Mouse (Mus musculus) midbrain, embryonic 15.5 days (tissue): ENCODE measurements around the gene Rmdn2. TPM values are rescaled to one million over a fixed set of nuclear protein-coding genes. Genes with fewer than 3 reads are reported as not detected.

Source experiments
- ATAC-seq: fragments of 200-750 bp; cut with Nextera tagmentation; replicated peaks from 2 replicates; pipeline ENCODE4 v1.8.0; 2017; ENCODE audit warnings: moderate TSS enrichment
- H3K27ac ChIP-seq: fragments of 300-500 bp; sonication (generic); 2 replicates; pipeline ENCODE4 v1.5.1; 2015; ENCODE audit warnings: mild to moderate bottlenecking, inconsistent platforms
- H3K27me3 ChIP-seq: fragments of 300-500 bp; sonication (generic); replicated peaks from 2 replicates; pipeline ENCODE4 v1.6.1; 2015; ENCODE audit warnings: inconsistent platforms
- H3K36me3 ChIP-seq: fragments of 300-500 bp; sonication (generic); replicated peaks from 2 replicates; pipeline ENCODE4 v1.6.1; 2015; ENCODE audit warnings: inconsistent platforms
- H3K4me1 ChIP-seq: fragments of 300-500 bp; sonication (generic); 2 replicates; pipeline ENCODE4 v1.6.1; 2015; ENCODE audit warnings: inconsistent platforms
- H3K4me2 ChIP-seq: fragments of 300-500 bp; sonication (generic); 2 replicates; pipeline ENCODE4 v1.6.1; 2015; ENCODE audit warnings: inconsistent platforms, mild to moderate bottlenecking, moderate library complexity
- H3K4me3 ChIP-seq: fragments of 300-500 bp; sonication (generic); 2 replicates; pipeline ENCODE4 v1.5.1; 2015; ENCODE audit warnings: mild to moderate bottlenecking, inconsistent platforms
- H3K9ac ChIP-seq: fragments of 300-500 bp; sonication (generic); 2 replicates; pipeline ENCODE4 v1.6.1; 2015; ENCODE audit warnings: mild to moderate bottlenecking, inconsistent platforms
- H3K9me3 ChIP-seq: fragments of 300-500 bp; sonication (generic); 2 replicates; pipeline ENCODE4 v1.6.1; 2016; ENCODE audit warnings: inconsistent platforms
- WGBS: fragments of 180-500 bp; shearing (Covaris S2); methylation state at CpG from one replicate; pipeline ENCODE4 v1.1.7; 2015; ENCODE audit warnings: mixed read lengths; 5-methylcytosine and 5-hydroxymethylcytosine counted together
- polyA plus RNA-seq: library from polyadenylated mRNA; unstranded; fragments of >200 nt; fragmentation: Nextera tagmentation; extraction: Ambion mirVana; gene quantifications from 2 replicates; pipeline ENCODE4 v1.2.1, GENCODE M21; 2015

The Rmdn2 gene
- polyA plus RNA-seq, 1 experiment from 2014 or later: 8.6 TPM

- no peak for ATAC-seq
- Histone ChIP-seq H3K27ac (no peak overlapping the region), H3K9ac (no peak overlapping the region), H3K9me3 (no peaks in the 10 kb centered on the region), H3K4me3 (no peak overlapping the region), H3K4me2 (no peak overlapping the region), H3K36me3 (no peaks in the 10 kb centered on the region), H3K27me3 (peaks cover 57% of the 10 kb centered on the region), H3K4me1 (peaks cover 31% of the 10 kb centered on the region)
- 3% methylated on average over 9 of the region's 9 CpGs for WGBS
Measured at GRCm38 (mm10) chr17:79712536-79712935, 100.9 kb downstream of the Rmdn2 start.

DNA sequence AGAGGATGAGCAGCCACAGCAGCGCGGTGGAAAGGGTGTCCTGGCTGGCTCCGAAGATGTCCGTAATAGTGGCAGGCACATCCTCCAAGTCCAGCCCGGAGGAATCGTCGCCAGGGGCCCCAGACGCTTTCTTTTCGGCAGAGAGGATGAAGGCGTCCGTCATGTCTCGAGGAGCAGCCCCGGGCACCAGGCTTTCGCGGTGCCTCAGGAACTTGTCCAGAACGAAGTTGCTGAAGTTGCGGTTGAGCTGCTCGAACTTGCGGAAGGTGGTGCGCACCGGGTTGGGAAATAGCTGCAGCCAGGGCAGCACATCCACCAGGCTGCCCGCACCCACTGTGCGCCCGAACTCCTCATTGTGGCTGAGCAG lies 101.6 kb downstream of the Rmdn2 start:
- no peak overlapping the region for H3K9ac ChIP-seq
- no peaks in the 10 kb centered on the region for H3K9me3 ChIP-seq
- no peak overlapping the region for H3K27ac ChIP-seq
- under 1% methylated on average over 24 of the region's 24 CpGs for WGBS
- H3K4me2 ChIP-seq: peak overlapping the region; percentile 88
- H3K4me1 ChIP-seq: peaks cover 31% of the 10 kb centered on the region
- peaks cover 60% of the 10 kb centered on the region for H3K27me3 ChIP-seq
- no peaks in the 10 kb centered on the region for H3K36me3 ChIP-seq
- peak overlapping the region; percentile 42 for H3K4me3 ChIP-seq
- no peak for ATAC-seq

DNA sequence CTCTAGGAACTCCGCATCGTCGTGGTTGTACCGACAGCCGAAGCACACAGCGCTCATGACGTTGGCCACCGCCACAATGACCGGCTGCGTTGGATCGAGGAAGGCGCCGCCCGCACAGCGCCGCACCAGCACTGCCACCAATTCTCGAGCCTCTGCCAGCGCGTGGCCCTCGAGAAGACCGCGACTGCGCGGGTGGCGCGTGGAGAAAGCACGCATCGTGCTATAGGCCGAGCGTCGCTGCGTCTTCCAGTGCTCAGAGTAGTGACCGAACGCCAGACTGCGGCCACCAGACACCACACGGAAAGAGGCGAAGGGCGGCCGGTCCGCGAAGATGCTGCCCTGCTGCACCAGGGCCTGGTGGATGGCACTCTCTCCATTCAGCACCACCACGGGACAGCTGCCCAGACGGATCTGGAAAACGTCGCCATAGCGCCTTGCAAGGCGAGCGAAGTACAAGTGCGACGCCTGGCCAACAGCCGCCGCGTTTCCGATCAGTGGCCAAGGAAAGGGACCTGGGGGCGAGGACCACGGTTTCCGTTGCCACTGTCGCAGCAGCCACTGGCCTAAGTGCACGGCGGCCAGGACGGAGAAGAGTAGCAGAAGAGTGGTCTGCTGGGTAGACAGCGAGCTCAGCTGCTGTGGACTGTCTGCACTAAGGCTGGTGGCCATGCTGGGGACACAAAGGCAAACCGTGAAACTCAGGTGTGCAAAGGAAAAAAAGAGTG lies 102.1 kb downstream of the Rmdn2 start:
- Histone ChIP-seq H3K27ac (no peak overlapping the region), H3K4me2 (peak overlapping the region; percentile 88), H3K9me3 (no peaks in the 10 kb centered on the region), H3K4me3 (peak overlapping the region; percentile 42), H3K36me3 (no peaks in the 10 kb centered on the region), H3K4me1 (peaks cover 31% of the 10 kb centered on the region), H3K9ac (peak overlapping the region; percentile 21; the same call in 1 of the 2 replicates), H3K27me3 (peaks cover 60% of the 10 kb centered on the region)
- ATAC-seq: peak; percentile 53
- WGBS: under 1% methylated on average over 63 of the region's 63 CpGs

- no peak for ATAC-seq
- H3K4me2 ChIP-seq: peak overlapping the region; percentile 88
- H3K27me3 ChIP-seq: peaks cover 57% of the 10 kb centered on the region
- peaks cover 31% of the 10 kb centered on the region for H3K4me1 ChIP-seq
- WGBS: 2% methylated on average over 16 of the region's 16 CpGs
- H3K27ac ChIP-seq: no peak overlapping the region
- peak overlapping the region; percentile 42 for H3K4me3 ChIP-seq
- H3K36me3 ChIP-seq: no peaks in the 10 kb centered on the region
- H3K9me3 ChIP-seq: no peaks in the 10 kb centered on the region
- H3K9ac ChIP-seq: no peak overlapping the region
Measured at GRCm38 (mm10) chr17:79714368-79714895, 102.8 kb downstream of the Rmdn2 start.

GRCm38 (mm10) chr17:79714931-79715637 lies 103.4 kb downstream of the Rmdn2 start, which contains the start of gene Cyp1b1:
Gene Cyp1b1, minus strand, starts transcription at chr17:79715061.
- peak within 1 kb of the TSS; percentile 88 for H3K4me2 ChIP-seq
- H3K9ac ChIP-seq: peak within 1 kb of the TSS; percentile 34; the same call in 1 of the 2 replicates
- H3K27ac ChIP-seq: no peak within 1 kb of the TSS
- peak; percentile 19 for ATAC-seq
- H3K36me3 ChIP-seq: no peaks in the 10 kb centered on the region
- H3K4me1 ChIP-seq: peaks cover 31% of the 10 kb centered on the region
- H3K4me3 ChIP-seq: peak within 1 kb of the TSS; percentile 42
- H3K9me3 ChIP-seq: no peaks in the 10 kb centered on the region
- WGBS: under 1% methylated on average over 31 of the region's 31 CpGs
- H3K27me3 ChIP-seq: peaks cover 51% of the 10 kb centered on the region

DNA sequence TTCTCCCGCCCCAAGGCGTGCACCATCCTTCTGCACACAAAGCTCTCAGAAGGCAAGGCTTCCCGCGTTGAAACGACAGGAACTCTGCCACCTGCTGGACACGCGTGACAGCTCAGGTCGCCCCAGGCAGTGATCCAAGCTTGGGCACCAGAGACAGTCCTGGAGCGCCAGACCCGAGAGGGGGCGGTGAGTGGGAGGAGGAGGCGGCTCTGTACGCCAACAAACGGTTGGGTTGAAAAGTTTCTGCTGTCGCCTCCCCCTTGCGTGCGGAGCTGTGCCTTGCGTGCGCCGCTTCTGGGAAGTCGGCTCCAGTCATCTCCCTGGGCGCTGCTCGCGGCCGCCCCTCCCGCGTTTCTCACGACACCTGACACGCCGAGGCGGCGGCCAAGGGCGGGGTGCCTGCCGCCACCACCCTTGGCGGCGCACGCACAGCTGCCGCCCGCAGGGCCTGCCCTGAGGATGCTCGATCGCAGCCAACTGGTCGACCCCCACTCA lies 104.0 kb downstream of the Rmdn2 start:
- Histone ChIP-seq H3K27ac (no peak overlapping the region), H3K4me2 (peak overlapping the region; percentile 88), H3K9ac (peak overlapping the region; percentile 34; the same call in 1 of the 2 replicates), H3K27me3 (peaks cover 46% of the 10 kb centered on the region), H3K36me3 (no peaks in the 10 kb centered on the region), H3K9me3 (no peaks in the 10 kb centered on the region), H3K4me3 (peak overlapping the region; percentile 42), H3K4me1 (peaks cover 31% of the 10 kb centered on the region)
- peak; percentile 88 for ATAC-seq
- under 1% methylated on average over 42 of the region's 42 CpGs for WGBS

- H3K9ac ChIP-seq: no peak overlapping the region
- H3K9me3 ChIP-seq: no peaks in the 10 kb centered on the region
- H3K4me1 ChIP-seq: peaks cover 3% of the 10 kb centered on the region
- WGBS: 78% methylated on average over 7 of the region's 7 CpGs
- H3K27me3 ChIP-seq: 0 out of 2 replicates have a peak, but pooled peaks cover 4% of the 10 kb centered on the region
- no peaks in the 10 kb centered on the region for H3K36me3 ChIP-seq
- ATAC-seq: no peak
- H3K4me3 ChIP-seq: no peak overlapping the region
- H3K4me2 ChIP-seq: no peak overlapping the region
- H3K27ac ChIP-seq: no peak overlapping the region
Measured at GRCm38 (mm10) chr17:79720681-79721080, 109.0 kb downstream of the Rmdn2 start.

GRCm38 (mm10) chr17:79726613-79727012 lies 115.0 kb downstream of the Rmdn2 start:
- peaks cover 11% of the 10 kb centered on the region; the same call in 1 of the 2 replicates for H3K4me1 ChIP-seq
- H3K27me3 ChIP-seq: 0 out of 2 replicates have a peak, but pooled peaks cover 7% of the 10 kb centered on the region
- no peaks in the 10 kb centered on the region for H3K36me3 ChIP-seq
- WGBS: 89% methylated on average over 5 of the region's 5 CpGs
- no peak overlapping the region for H3K4me2 ChIP-seq
- no peak for ATAC-seq
- no peak overlapping the region for H3K9ac ChIP-seq
- H3K9me3 ChIP-seq: no peaks in the 10 kb centered on the region
- no peak overlapping the region for H3K27ac ChIP-seq
- H3K4me3 ChIP-seq: no peak overlapping the region

DNA sequence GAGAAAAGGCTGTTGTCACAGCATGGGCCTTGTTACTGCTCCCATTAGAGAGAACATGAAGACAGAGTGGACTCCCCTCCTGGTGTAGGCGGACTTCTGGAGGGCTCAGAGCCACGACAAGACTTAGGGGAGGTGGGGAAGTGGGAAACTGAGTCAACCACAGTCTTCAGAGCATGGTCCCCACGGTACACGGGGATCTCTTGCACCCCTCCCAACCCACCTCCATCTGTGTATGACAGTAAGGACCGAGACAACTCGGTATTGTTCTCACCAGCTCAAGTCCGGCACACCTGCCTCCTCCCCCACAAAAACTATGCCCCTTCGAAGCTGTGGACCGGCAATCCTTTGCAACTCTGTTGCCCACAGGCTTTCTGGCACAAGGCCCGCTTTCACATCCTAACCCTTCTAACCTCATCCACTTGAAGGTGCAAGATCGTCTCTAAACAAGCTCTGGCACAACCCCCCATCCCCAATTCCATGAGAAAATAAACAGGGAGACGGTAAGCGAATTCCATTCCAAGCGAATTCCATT lies 116.5 kb downstream of the Rmdn2 start:
- Histone ChIP-seq H3K36me3 (no peaks in the 10 kb centered on the region), H3K4me2 (peak overlapping the region; percentile 42), H3K27ac (no peak overlapping the region), H3K9me3 (no peaks in the 10 kb centered on the region), H3K4me3 (peak overlapping the region; percentile 17), H3K4me1 (peaks cover 13% of the 10 kb centered on the region; the same call in 1 of the 2 replicates), H3K9ac (no peak overlapping the region), H3K27me3 (0 out of 2 replicates have a peak, but pooled peaks cover 7% of the 10 kb centered on the region)
- ATAC-seq: 0 out of 2 replicates have a peak, but pooled peaks have one; percentile 6
- 43% methylated on average over 14 of the region's 14 CpGs for WGBS

DNA sequence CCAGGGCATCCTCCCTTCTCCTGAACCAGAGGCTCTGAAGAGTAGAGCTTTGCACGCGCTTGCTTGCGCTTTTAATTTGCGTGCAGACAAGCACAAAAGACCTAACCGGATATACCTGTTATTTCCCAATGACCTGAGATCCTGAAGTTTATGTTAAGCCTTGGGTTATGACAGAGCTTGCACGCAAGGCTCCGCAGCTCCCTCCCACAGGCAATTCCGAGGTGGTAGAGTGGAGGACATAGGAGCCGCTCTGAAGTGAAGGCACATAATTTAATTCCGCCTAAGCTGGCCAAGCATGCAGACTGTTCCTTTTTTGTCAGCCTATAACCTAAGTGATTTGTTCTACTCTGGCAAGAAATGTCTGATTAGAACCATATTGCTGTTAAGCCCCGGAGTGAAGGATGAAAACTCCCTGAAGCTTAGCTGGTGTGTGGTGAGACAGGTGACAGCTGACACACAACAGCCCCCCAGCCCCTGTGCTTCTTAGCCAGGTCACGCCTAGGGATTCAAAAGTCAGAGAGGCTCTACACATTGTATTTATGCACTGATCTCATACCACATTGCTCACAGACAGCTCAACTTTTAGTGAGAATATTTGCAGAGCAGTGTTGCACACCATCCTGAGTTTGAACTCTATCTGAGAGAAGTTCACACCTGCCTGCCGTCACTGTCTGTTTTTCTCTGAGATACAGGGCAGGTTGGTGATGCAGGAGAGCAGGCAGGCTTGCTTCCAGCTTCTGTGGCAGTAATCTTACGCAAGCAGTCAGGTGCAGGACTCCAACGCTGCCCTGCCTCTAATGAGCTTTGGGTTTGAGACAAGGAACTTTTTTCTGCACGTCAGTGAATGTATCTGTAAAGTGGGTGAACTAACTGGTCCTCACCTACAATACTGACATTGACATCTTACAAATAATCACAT lies 117.2 kb downstream of the Rmdn2 start:
- H3K9ac ChIP-seq: no peak overlapping the region
- 35% methylated on average over 16 of the region's 16 CpGs for WGBS
- peak overlapping the region; percentile 42 for H3K4me2 ChIP-seq
- peak overlapping the region; percentile 17 for H3K4me3 ChIP-seq
- H3K27me3 ChIP-seq: 0 out of 2 replicates have a peak, but pooled peaks cover 7% of the 10 kb centered on the region
- H3K9me3 ChIP-seq: no peaks in the 10 kb centered on the region
- H3K4me1 ChIP-seq: peaks cover 13% of the 10 kb centered on the region; the same call in 1 of the 2 replicates
- no peaks in the 10 kb centered on the region for H3K36me3 ChIP-seq
- no peak overlapping the region for H3K27ac ChIP-seq
- ATAC-seq: peak; percentile 42

DNA sequence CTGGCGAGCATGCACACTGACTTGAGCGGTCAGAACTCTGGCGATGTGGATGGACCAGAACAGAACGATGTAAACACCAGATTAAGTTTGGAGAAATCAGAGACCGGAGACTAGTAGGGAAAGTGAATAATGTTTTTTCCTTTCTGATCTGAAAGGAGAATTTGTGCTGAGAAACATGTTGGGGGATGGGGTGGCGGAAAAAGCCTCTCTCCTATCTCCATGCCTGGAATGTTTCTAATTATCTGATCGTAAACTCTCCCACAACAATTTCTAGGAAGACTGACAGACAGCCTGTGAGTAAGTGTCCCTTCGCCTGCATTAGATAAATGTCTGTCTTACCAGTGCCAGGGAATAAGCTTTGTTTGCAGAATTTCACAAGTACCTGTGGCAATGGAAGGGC lies 119.3 kb downstream of the Rmdn2 start:
- 83% methylated on average over 8 of the region's 8 CpGs for WGBS
- Histone ChIP-seq H3K9ac (no peak overlapping the region), H3K4me2 (no peak overlapping the region), H3K36me3 (no peaks in the 10 kb centered on the region), H3K9me3 (no peaks in the 10 kb centered on the region), H3K27me3 (0 out of 2 replicates have a peak, but pooled peaks cover 7% of the 10 kb centered on the region), H3K27ac (no peak overlapping the region), H3K4me3 (no peak overlapping the region), H3K4me1 (peaks cover 13% of the 10 kb centered on the region; the same call in 1 of the 2 replicates)
- no peak for ATAC-seq
